Mouse (Mus musculus) MEL (cell line): ENCODE measurements around the gene Camta1. TPM values are rescaled to one million over a fixed set of nuclear protein-coding genes. Genes with fewer than 3 reads are reported as not detected.
A peak's percentile ranks its signal among the peaks of the same experiment; 100 is the strongest.

Source experiments
- DNase-seq: peaks from one replicate; pipeline ENCODE4 v3.0.0; 2011; ENCODE audit warnings: low read depth, low spot score
- H3K27ac ChIP-seq: 2 replicates; pipeline ENCODE4 v1.5.1; 2012; ENCODE audit warnings: low read depth, mild to moderate bottlenecking, control low read depth, low read length, moderate library complexity; ENCODE audit not compliant: control insufficient read depth
- H3K27me3 ChIP-seq, 2 experiments: fragments of 150-350 bp in 1 of 2; sonication (generic) in 1 of 2; 2 replicates each; pipeline ENCODE4 v1.6.1; 2012; ENCODE audit warnings: low read length in 2 of 2, mild to moderate bottlenecking in 2 of 2, improper control_type of control experiment in 1 of 2, moderate library complexity in 1 of 2; ENCODE audit not compliant: insufficient read depth in 2 of 2, control insufficient read depth in 1 of 2
- H3K36me3 ChIP-seq, 2 experiments: 2 replicates each; pipeline ENCODE4 v1.6.1; 2012 to 2014; ENCODE audit warnings: low read length in 2 of 2, improper control_type of control experiment in 1 of 2, inconsistent platforms in 1 of 2, mild to moderate bottlenecking in 1 of 2; ENCODE audit not compliant: insufficient read depth in 2 of 2, control insufficient read depth in 1 of 2
- H3K4me1 ChIP-seq, 2 experiments: fragments of 150-350 bp in 1 of 2; sonication (generic) in 1 of 2; 2 replicates each; pipeline ENCODE4 v1.6.1; 2012; ENCODE audit warnings: low read length in 2 of 2, improper control_type of control experiment in 1 of 2, mild to moderate bottlenecking in 1 of 2; ENCODE audit not compliant: insufficient read depth in 2 of 2, control insufficient read depth in 1 of 2
- H3K4me3 ChIP-seq, 2 experiments: fragments of 150-350 bp in 1 of 2; sonication (generic) in 1 of 2; 2 replicates each; pipeline ENCODE4 v1.5.1; 2012; ENCODE audit warnings: low read depth in 2 of 2, low read length in 2 of 2, mild to moderate bottlenecking in 2 of 2, moderate library complexity in 2 of 2, control low read depth in 1 of 2, improper control_type of control experiment in 1 of 2; ENCODE audit not compliant: control insufficient read depth in 1 of 2, insufficient read depth in 1 of 2
- H3K79me2 ChIP-seq: 2 replicates; pipeline ENCODE4 v1.6.1; 2012; ENCODE audit warnings: mild to moderate bottlenecking, low read length, moderate library complexity; ENCODE audit not compliant: control insufficient read depth, poor library complexity, insufficient read depth
- H3K9ac ChIP-seq: 2 replicates; pipeline ENCODE4 v1.6.1; 2012; ENCODE audit warnings: low read depth, mild to moderate bottlenecking, control low read depth, low read length, moderate library complexity; ENCODE audit not compliant: control insufficient read depth, poor library complexity, severe bottlenecking
- H3K9me3 ChIP-seq: fragments of 150-350 bp; sonication (generic); replicated peaks from 2 replicates; pipeline ENCODE4 v1.6.1; 2012; ENCODE audit warnings: mild to moderate bottlenecking, low read length, improper control_type of control experiment, moderate library complexity; ENCODE audit not compliant: insufficient read depth
- CHD1 ChIP-seq: IDR thresholded peaks from 2 replicates; pipeline ENCODE4 v1.6.1; 2012; ENCODE audit warnings: low read depth, mild to moderate bottlenecking, inconsistent platforms, low read length, improper control_type of control experiment
- CHD2 ChIP-seq: IDR thresholded peaks from 2 replicates; pipeline ENCODE4 v1.6.1; 2011; ENCODE audit warnings: low read length, improper control_type of control experiment
- CTCF ChIP-seq, 3 experiments: IDR thresholded peaks in 2 of 3; conservative IDR thresholded peaks in 1 of 3; 2 replicates each; pipeline ENCODE4 v1.5.1; 2011 to 2012; ENCODE audit warnings: low read length in 3 of 3, low read depth in 2 of 3, mild to moderate bottlenecking in 2 of 3, improper control_type of control experiment in 1 of 3, inconsistent platforms in 1 of 3, mixed read lengths in 1 of 3, moderate library complexity in 1 of 3; ENCODE audit not compliant: control insufficient read depth in 1 of 3, insufficient read depth in 1 of 3, poor library complexity in 1 of 3, severe bottlenecking in 1 of 3
- E2F4 ChIP-seq: IDR thresholded peaks from 2 replicates; pipeline ENCODE4 v1.6.1; 2011; ENCODE audit warnings: low read depth, low read length, improper control_type of control experiment, borderline replicate concordance
- EP300 ChIP-seq, 2 experiments: IDR thresholded peaks; 2 replicates each; pipeline ENCODE4 v1.6.1; 2011; ENCODE audit warnings: improper control_type of control experiment in 2 of 2, low read length in 2 of 2, low read depth in 1 of 2, mild to moderate bottlenecking in 1 of 2
- ETS1 ChIP-seq: IDR thresholded peaks from 2 replicates; pipeline ENCODE4 v1.6.1; 2012; ENCODE audit warnings: low read depth, mild to moderate bottlenecking, inconsistent platforms, low read length, improper control_type of control experiment, moderate library complexity
- GABPA ChIP-seq: IDR thresholded peaks from 2 replicates; pipeline ENCODE4 v1.6.1; 2012; ENCODE audit warnings: low read depth, mild to moderate bottlenecking, inconsistent platforms, low read length, improper control_type of control experiment, moderate library complexity
- GATA1 ChIP-seq: IDR thresholded peaks from 2 replicates; pipeline ENCODE4 v1.6.1; 2011; ENCODE audit warnings: low read depth, low read length, improper control_type of control experiment
- HCFC1 ChIP-seq: IDR thresholded peaks from 2 replicates; pipeline ENCODE4 v1.6.1; 2012; ENCODE audit warnings: low read depth, mild to moderate bottlenecking, inconsistent platforms, low read length, improper control_type of control experiment, moderate library complexity
- KAT2A ChIP-seq: conservative IDR thresholded peaks from 2 replicates; pipeline ENCODE4 v1.6.1; 2012; ENCODE audit warnings: low read depth, low read length, improper control_type of control experiment, inconsistent platforms
- MAFK ChIP-seq: IDR thresholded peaks from 2 replicates; pipeline ENCODE4 v1.6.1; 2011; ENCODE audit warnings: low read depth, mild to moderate bottlenecking, low read length, improper control_type of control experiment, borderline replicate concordance
- MYB ChIP-seq: IDR thresholded peaks from 2 replicates; pipeline ENCODE4 v1.6.1; 2011; ENCODE audit warnings: mild to moderate bottlenecking, low read depth, low read length, improper control_type of control experiment
- MYC ChIP-seq: IDR thresholded peaks from 2 replicates; pipeline ENCODE4 v1.6.1; 2011; ENCODE audit warnings: low read depth, mild to moderate bottlenecking, low read length, improper control_type of control experiment, moderate library complexity
- NELFE ChIP-seq: IDR thresholded peaks from 2 replicates; pipeline ENCODE4 v1.6.1; 2011; ENCODE audit warnings: low read depth, low read length, improper control_type of control experiment
- NRF1 ChIP-seq: IDR thresholded peaks from 2 replicates; pipeline ENCODE4 v1.6.1; 2014; ENCODE audit warnings: low read depth, mild to moderate bottlenecking, inconsistent platforms, low read length, improper control_type of control experiment, moderate library complexity; ENCODE audit not compliant: poor library complexity, insufficient read depth, severe bottlenecking
- POLR2AphosphoS2 ChIP-seq: IDR thresholded peaks from 2 replicates; pipeline ENCODE4 v1.6.1; 2011; ENCODE audit warnings: low read length, improper control_type of control experiment
- SIN3A ChIP-seq: IDR thresholded peaks from 2 replicates; pipeline ENCODE4 v1.6.1; 2012; ENCODE audit warnings: low read length, improper control_type of control experiment, inconsistent platforms
- TAL1 ChIP-seq: IDR thresholded peaks from 2 replicates; pipeline ENCODE4 v1.6.1; 2012; ENCODE audit warnings: mild to moderate bottlenecking, inconsistent platforms, low read length, moderate library complexity, mixed read lengths
- TBP ChIP-seq: IDR thresholded peaks from 2 replicates; pipeline ENCODE4 v1.8.0; 2011; ENCODE audit warnings: low read depth, low read length, improper control_type of control experiment
- TCF12 ChIP-seq: IDR thresholded peaks from 2 replicates; pipeline ENCODE4 v1.6.1; 2014; ENCODE audit warnings: low read depth, mild to moderate bottlenecking, inconsistent platforms, low read length, improper control_type of control experiment, moderate library complexity
- UBTF ChIP-seq: IDR thresholded peaks from 2 replicates; pipeline ENCODE4 v1.6.1; 2012; ENCODE audit warnings: low read depth, mild to moderate bottlenecking, inconsistent platforms, low read length, improper control_type of control experiment, moderate library complexity, borderline replicate concordance; ENCODE audit not compliant: insufficient read depth
- USF1 ChIP-seq: IDR thresholded peaks from 2 replicates; pipeline ENCODE4 v1.6.1; 2014; ENCODE audit warnings: low read depth, mild to moderate bottlenecking, inconsistent platforms, low read length, improper control_type of control experiment, moderate library complexity
- ZKSCAN1 ChIP-seq: IDR thresholded peaks from 2 replicates; pipeline ENCODE4 v1.6.1; 2012; ENCODE audit warnings: low read depth, mild to moderate bottlenecking, inconsistent platforms, low read length, improper control_type of control experiment, moderate library complexity
- polyA plus RNA-seq, 2 experiments: library from polyadenylated mRNA; stranded (reverse) in 1 of 2; unstranded in 1 of 2; fragments of >175 nt in 1 of 2; fragments of >200 nt in 1 of 2; gene quantifications; 2 replicates each; pipeline versions ENCODE4 v1.2.1 to v1.2.4; 2012; ENCODE audit warnings: low replicate concordance in 2 of 2, low read depth in 1 of 2; ENCODE audit not compliant: insufficient read length in 2 of 2, insufficient read depth in 1 of 2, missing spikeins in 1 of 2
- total RNA-seq: library from RNA; depleted of rRNA; stranded (reverse); fragments of 300-350 nt; gene quantifications from 2 replicates; pipeline ENCODE4 v1.2.3, GENCODE M21; 2012

The Camta1 gene
- total and polyA plus RNA-seq, 3 experiments, result 28.2 to 87.5 TPM; not detected in 1

- Histone ChIP-seq H3K79me2 (no peaks in the 10 kb centered on the region), H3K27me3 (no peaks in the 10 kb centered on the region), H3K27ac (peak overlapping the region; percentile 84)
- TF ChIP-seq EP300 (IDR thresholded peaks at IDR 0.05; ENCODE audit: low read depth in 1 of 2, low read length in 2 of 2) (peak in 1 of 2 experiments; percentile 53; a peak in 2 of 4 replicates), SIN3A (no peak), CHD1 (no peak), USF1 (no peak), MYC (no peak), POLR2AphosphoS2 (no peak), CHD2 (no peak), ETS1 (0 out of 2 replicates have a peak, but pooled peaks have one; percentile 32), KAT2A (no peak), MYB (no peak), E2F4 (no peak), TCF12 (peak; percentile 35; the same call in 1 of the 2 replicates), HCFC1 (no peak), NELFE (no peak), CTCF (IDR thresholded peaks at IDR 0.05 in 2 of 3, conservative IDR thresholded peaks at IDR 0.05 in 1 of 3; ENCODE audit: control insufficient read depth in 1 of 3, insufficient read depth in 1 of 3, low read depth in 2 of 3, low read length in 3 of 3, poor library complexity in 1 of 3, severe bottlenecking in 1 of 3) (no peak), ZKSCAN1 (no peak), NRF1 (no peak), TBP (0 out of 2 replicates have a peak, but pooled peaks have one; percentile 3), GATA1 (no peak), GABPA (no peak), UBTF (no peak), TAL1 (peak; percentile 44; the same call in 1 of the 2 replicates), MAFK (no peak)
- TF ChIP-seq, all 39 proteins: peak for 5
- no peaks in the 10 kb centered on the region for H3K9me3 ChIP-seq
- peaks cover 26 to 52% of the 10 kb centered on the region in 2 experiments for H3K4me1 ChIP-seq
- peak overlapping the region in 1 of 2 experiments; percentile 5; a peak in 1 of 4 replicates for H3K4me3 ChIP-seq
- peaks cover 0 to 47% of the 10 kb centered on the region in 2 experiments; a peak in 2 of 4 replicates for H3K36me3 ChIP-seq
- DNase-seq, result peak; percentile 66
- peak overlapping the region; percentile 26 for H3K9ac ChIP-seq
Measured at GRCm38 (mm10) chr4:151729116-151729515, 132.6 kb downstream of the Camta1 start.
